Mouse (Mus musculus) left cerebral cortex, postnatal 10 days (tissue): ENCODE measurements around the gene Izumo4. TPM values are rescaled to one million over a fixed set of nuclear protein-coding genes. Genes with fewer than 3 reads are reported as not detected.

Experiments used
- DNase-seq, 2 experiments: peaks; one replicate each; pipeline ENCODE4 v3.0.0; 2021 to 2022; ENCODE audit warnings: low spot score in 2 of 2, mixed read lengths in 1 of 2; ENCODE audit errors: extremely low spot score in 1 of 2
- intact Hi-C: fragments of 180-260 bp; cut with DNase I; formaldehyde crosslinking; loops from one replicate; pipeline ENCODE4 v1.15.1; 2025
- total RNA-seq, 2 experiments: library from RNA; stranded (reverse); gene quantifications; 2 replicates each; pipeline ENCODE4 v1.2.3; 2021

The Izumo4 gene
- 10 to 100 TPM; 56.3 to 63.5 TPM for total RNA-seq

- DNase-seq = peak; percentile 99
- intact Hi-C loops = no loop called here
These were observed at the start of gene Izumo4, which contains the start of gene Mob3a for GRCm38 (mm10) chr10:80701721-80702535. Izumo4 (plus strand) TSS chr10:80702184. Mob3a (minus strand) TSS chr10:80701977.

- no peak for DNase-seq
- intact Hi-C loops = no loop called here
These were observed 48.7 kb upstream of the Izumo4 start for GRCm38 (mm10) chr10:80653156-80653720.

- DNase-seq = no peak
- intact Hi-C loops = no loop called here
These were observed 47.1 kb upstream of the Izumo4 start for GRCm38 (mm10) chr10:80654866-80655265.

- intact Hi-C loops = no loop called here
- no peak for DNase-seq
These were observed 46.4 kb upstream of the Izumo4 start for GRCm38 (mm10) chr10:80655406-80656129.

GRCm38 (mm10) chr10:80656130-80656862 is 45.7 kb upstream of the Izumo4 start:
- intact Hi-C loops = no loop called here
- DNase-seq = peak; percentile 94 to 98

GRCm38 (mm10) chr10:80656863-80657623 is 44.9 kb upstream of the Izumo4 start, which contains the start of gene Btbd2:
Btbd2 (minus strand) TSS chr10:80657071.
- DNase-seq = peak in 1 of 2 experiments; percentile 54
- intact Hi-C loops = no loop called here

- no peak for DNase-seq
- intact Hi-C loops = no loop called here
These were observed 43.7 kb upstream of the Izumo4 start for GRCm38 (mm10) chr10:80658194-80658840.

GRCm38 (mm10) chr10:80658841-80659202 is 43.2 kb upstream of the Izumo4 start:
- intact Hi-C loops = no loop called here
- no peak for DNase-seq

- DNase-seq = peak; percentile 73 to 79
- intact Hi-C loops = no loop called here
These were observed 42.8 kb upstream of the Izumo4 start for GRCm38 (mm10) chr10:80659213-80659612.

GRCm38 (mm10) chr10:80661149-80661548 is 40.8 kb upstream of the Izumo4 start:
- no peak for DNase-seq
- intact Hi-C loops = no loop called here

- no peak for DNase-seq
- intact Hi-C loops = no loop called here
These were observed 38.3 kb upstream of the Izumo4 start for GRCm38 (mm10) chr10:80663485-80664196.

GRCm38 (mm10) chr10:80664197-80665015 is 37.6 kb upstream of the Izumo4 start:
- DNase-seq = peak in 1 of 2 experiments; percentile 83
- intact Hi-C loops = no loop called here

GRCm38 (mm10) chr10:80665016-80665380 is 37.0 kb upstream of the Izumo4 start:
- intact Hi-C loops = no loop called here
- peak in 1 of 2 experiments; percentile 78 for DNase-seq

GRCm38 (mm10) chr10:80665459-80665858 is 36.5 kb upstream of the Izumo4 start:
- DNase-seq = no peak
- intact Hi-C loops = no loop called here

- no peak for DNase-seq
- intact Hi-C loops = no loop called here
These were observed 35.8 kb upstream of the Izumo4 start for GRCm38 (mm10) chr10:80665981-80666733.
